Mouse (Mus musculus): Measurements from ENCODE around the gene Ranbp6.

The Ranbp6 gene

GRCm38 (mm10) chr19:29812581-29813460 lies at the start of gene Ranbp6:
TSS of gene Ranbp6 (minus strand) at chr19:29812974.
- peak; percentile 93 for DNase-seq

GRCm38 (mm10) chr19:29860816-29861215 lies 48.0 kb upstream of the Ranbp6 start:
- no peak for DNase-seq

- DNase-seq, result no peak
Measured at GRCm38 (mm10) chr19:29857267-29857666, 44.5 kb upstream of the Ranbp6 start.

- DNase-seq, result no peak
Measured at GRCm38 (mm10) chr19:29853711-29854110, 40.9 kb upstream of the Ranbp6 start.

- DNase-seq, result no peak
Measured at GRCm38 (mm10) chr19:29851036-29851690, 38.4 kb upstream of the Ranbp6 start.

GRCm38 (mm10) chr19:29849924-29850551 lies 37.3 kb upstream of the Ranbp6 start:
- no peak for DNase-seq

- DNase-seq, result no peak
Measured at GRCm38 (mm10) chr19:29844036-29844661, 31.4 kb upstream of the Ranbp6 start.

- DNase-seq, result no peak
Measured at GRCm38 (mm10) chr19:29843641-29844035, 30.9 kb upstream of the Ranbp6 start.

GRCm38 (mm10) chr19:29842973-29843372 lies 30.2 kb upstream of the Ranbp6 start:
- DNase-seq, result no peak

- peak; percentile 58 for DNase-seq
Measured at GRCm38 (mm10) chr19:29840642-29841041, 27.9 kb upstream of the Ranbp6 start.

GRCm38 (mm10) chr19:29838636-29839135 lies 25.9 kb upstream of the Ranbp6 start:
- peak; percentile 52 for DNase-seq

GRCm38 (mm10) chr19:29838171-29838570 lies 25.4 kb upstream of the Ranbp6 start:
- DNase-seq, result no peak

- no peak for DNase-seq
Measured at GRCm38 (mm10) chr19:29835364-29836034, 22.7 kb upstream of the Ranbp6 start.

GRCm38 (mm10) chr19:29830911-29831310 lies 18.1 kb upstream of the Ranbp6 start:
- no peak for DNase-seq

GRCm38 (mm10) chr19:29828558-29828957 lies 15.8 kb upstream of the Ranbp6 start:
- DNase-seq, result no peak

GRCm38 (mm10) chr19:29826686-29827085 lies 13.9 kb upstream of the Ranbp6 start:
- DNase-seq, result peak; percentile 56

GRCm38 (mm10) chr19:29825003-29825402 lies 12.2 kb upstream of the Ranbp6 start:
- DNase-seq, result no peak

GRCm38 (mm10) chr19:29824034-29824700 lies 11.4 kb upstream of the Ranbp6 start:
- peak; percentile 86 for DNase-seq

- no peak for DNase-seq
Measured at GRCm38 (mm10) chr19:29823456-29824010, 10.8 kb upstream of the Ranbp6 start.

- peak; percentile 89 for DNase-seq
Measured at GRCm38 (mm10) chr19:29820966-29821365, 8.2 kb upstream of the Ranbp6 start.

- no peak for DNase-seq
Measured at GRCm38 (mm10) chr19:29810022-29810421, 2.8 kb downstream of the Ranbp6 start.
